Mouse (Mus musculus): Measurements from ENCODE around the gene Cdr2l.

Cdr2l gene

GRCm38 (mm10) chr11:115441417-115441816 lies 59.7 kb downstream of the Cdr2l start:
- DNase-seq (ENCODE audit: extremely low read depth, low read depth), result no peak

Data from MEL-GATA-1-ER (cell line).